Mouse (Mus musculus): Measurements from ENCODE around the gene Diras1.

Diras1 gene

GRCm38 (mm10) chr10:81028219-81028618 lies 2.8 kb upstream of the Diras1 start:
- in situ Hi-C loops (cut with MboI): no loop called here

GRCm38 (mm10) chr10:81027331-81027730 lies 1.9 kb upstream of the Diras1 start:
- in situ Hi-C loops (cut with MboI): no loop called here

- in situ Hi-C loops (cut with MboI): no loop called here
Observed at GRCm38 (mm10) chr10:81026857-81027256, 1.4 kb upstream of the Diras1 start.

GRCm38 (mm10) chr10:81025047-81025621 lies 328 bp downstream of the Diras1 start:
- in situ Hi-C loops (cut with MboI): no loop called here

- in situ Hi-C loops (cut with MboI): no loop called here
Observed at GRCm38 (mm10) chr10:81024346-81024937, 1.0 kb downstream of the Diras1 start.

- in situ Hi-C loops (cut with MboI): no loop called here
Observed at GRCm38 (mm10) chr10:81022744-81023143, 2.7 kb downstream of the Diras1 start.

GRCm38 (mm10) chr10:81021547-81022110 lies 3.8 kb downstream of the Diras1 start:
- in situ Hi-C loops (cut with MboI): no loop called here

GRCm38 (mm10) chr10:81020207-81020606 lies 5.3 kb downstream of the Diras1 start:
- in situ Hi-C loops (cut with MboI): no loop called here

GRCm38 (mm10) chr10:81019687-81020086 lies 5.8 kb downstream of the Diras1 start:
- in situ Hi-C loops (cut with MboI): no loop called here

- in situ Hi-C loops (cut with MboI): no loop called here
Observed at GRCm38 (mm10) chr10:81018326-81018725, 7.1 kb downstream of the Diras1 start.

GRCm38 (mm10) chr10:81016645-81017044 lies 8.8 kb downstream of the Diras1 start:
- in situ Hi-C loops (cut with MboI): no loop called here

- in situ Hi-C loops (cut with MboI): no loop called here
Observed at GRCm38 (mm10) chr10:81015666-81016065, 9.8 kb downstream of the Diras1 start.

GRCm38 (mm10) chr10:81014393-81015384 lies 10.8 kb downstream of the Diras1 start, which contains the start of gene Gng7:
Gng7 (minus strand) TSS chr10:81014945.
- in situ Hi-C loops (cut with MboI): no loop called here

- in situ Hi-C loops (cut with MboI): no loop called here
Observed at GRCm38 (mm10) chr10:81010851-81011250, 14.6 kb downstream of the Diras1 start.

- in situ Hi-C loops (cut with MboI): no loop called here
Observed at GRCm38 (mm10) chr10:81007240-81007639, 18.2 kb downstream of the Diras1 start.

GRCm38 (mm10) chr10:81006005-81006677 lies 19.3 kb downstream of the Diras1 start:
- in situ Hi-C loops (cut with MboI): no loop called here

- in situ Hi-C loops (cut with MboI): no loop called here
Observed at GRCm38 (mm10) chr10:81001161-81001560, 24.3 kb downstream of the Diras1 start.

- in situ Hi-C loops (cut with MboI): no loop called here
Observed at GRCm38 (mm10) chr10:81000197-81001062, 25.0 kb downstream of the Diras1 start.

GRCm38 (mm10) chr10:80999362-81000196 lies 25.9 kb downstream of the Diras1 start:
- in situ Hi-C loops (cut with MboI): loop anchor here (5.0 to 10.0 kb wide), 2 partner anchors 72 to 255 kb away; partner anchors contain the start of gene Ap3d1

- in situ Hi-C loops (cut with MboI): loop anchor here (5.0 to 10.0 kb wide), 2 partner anchors 71 to 254 kb away; partner anchors contain the start of gene Ap3d1
Observed at GRCm38 (mm10) chr10:80998778-80999177, 26.7 kb downstream of the Diras1 start.
